Mouse (Mus musculus) left cerebral cortex, postnatal 4 days (tissue): ENCODE data around the gene Ube2o. TPM values are rescaled to one million over a fixed set of nuclear protein-coding genes. Genes with fewer than 3 reads are reported as not detected.
"Not testable (repeated sequence)": the region's sequence is repeated elsewhere in the genome, so short reads cannot be mapped to it uniquely, and the experiment has no call there.

Source experiments
- DNase-seq: peaks from one replicate; pipeline ENCODE4 v3.0.0-alpha.2; 2022
- intact Hi-C: fragments of 180-260 bp; cut with DNase I; formaldehyde crosslinking; loops from one replicate; pipeline ENCODE4 v1.15.1; 2025
- total RNA-seq, 2 experiments: library from RNA; stranded (reverse); gene quantifications; 2 replicates each; pipeline ENCODE4 v1.2.3; 2021

The Ube2o gene
- total RNA-seq, 2 experiments from 2014 or later: 115 to 128 TPM

GRCm38 (mm10) chr11:116493191-116493590 is 88.1 kb downstream of the Ube2o start:
- intact Hi-C loops: no loop called here
- no peak for DNase-seq

DNA sequence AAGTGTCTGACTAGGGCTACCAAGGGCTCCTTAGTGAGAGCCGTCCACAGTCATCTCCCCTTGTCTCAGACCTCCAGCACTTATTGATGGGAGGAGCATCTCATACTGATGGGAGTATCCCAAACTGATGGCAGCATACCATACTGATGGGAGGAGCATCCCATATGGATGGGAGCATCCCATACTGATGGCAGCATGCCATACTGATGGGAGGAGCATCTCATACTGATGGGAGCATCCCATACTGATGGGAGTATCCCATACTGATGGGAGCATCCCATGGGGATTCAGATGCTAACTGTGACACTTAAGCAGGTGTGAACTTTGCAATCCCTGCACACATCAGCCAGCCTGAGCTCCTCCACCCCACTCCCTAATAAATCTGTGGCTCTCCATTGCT is 88.7 kb downstream of the Ube2o start:
- intact Hi-C loops, DNase-seq: not testable (repeated sequence)

DNA sequence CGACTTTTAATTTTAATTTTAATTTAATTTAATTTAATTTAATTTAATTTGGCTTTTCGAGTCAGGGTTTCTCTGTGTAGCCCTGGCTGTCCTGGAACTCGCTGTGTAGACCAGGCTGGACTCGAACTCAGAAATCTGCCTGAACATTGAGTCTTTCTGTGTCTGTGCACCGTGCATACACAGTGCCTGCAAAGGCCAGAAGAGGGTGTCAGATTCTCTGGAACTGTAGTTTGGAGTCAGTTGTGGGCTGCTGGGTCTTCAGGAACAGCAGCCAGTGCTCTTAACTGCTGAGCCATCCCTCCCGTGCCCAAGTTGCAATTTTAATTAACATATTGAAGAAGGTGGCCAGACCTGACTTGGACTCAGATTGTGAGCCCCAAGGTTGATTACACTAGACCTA is 89.9 kb downstream of the Ube2o start:
- intact Hi-C loops: no loop called here
- DNase-seq: no peak

DNA sequence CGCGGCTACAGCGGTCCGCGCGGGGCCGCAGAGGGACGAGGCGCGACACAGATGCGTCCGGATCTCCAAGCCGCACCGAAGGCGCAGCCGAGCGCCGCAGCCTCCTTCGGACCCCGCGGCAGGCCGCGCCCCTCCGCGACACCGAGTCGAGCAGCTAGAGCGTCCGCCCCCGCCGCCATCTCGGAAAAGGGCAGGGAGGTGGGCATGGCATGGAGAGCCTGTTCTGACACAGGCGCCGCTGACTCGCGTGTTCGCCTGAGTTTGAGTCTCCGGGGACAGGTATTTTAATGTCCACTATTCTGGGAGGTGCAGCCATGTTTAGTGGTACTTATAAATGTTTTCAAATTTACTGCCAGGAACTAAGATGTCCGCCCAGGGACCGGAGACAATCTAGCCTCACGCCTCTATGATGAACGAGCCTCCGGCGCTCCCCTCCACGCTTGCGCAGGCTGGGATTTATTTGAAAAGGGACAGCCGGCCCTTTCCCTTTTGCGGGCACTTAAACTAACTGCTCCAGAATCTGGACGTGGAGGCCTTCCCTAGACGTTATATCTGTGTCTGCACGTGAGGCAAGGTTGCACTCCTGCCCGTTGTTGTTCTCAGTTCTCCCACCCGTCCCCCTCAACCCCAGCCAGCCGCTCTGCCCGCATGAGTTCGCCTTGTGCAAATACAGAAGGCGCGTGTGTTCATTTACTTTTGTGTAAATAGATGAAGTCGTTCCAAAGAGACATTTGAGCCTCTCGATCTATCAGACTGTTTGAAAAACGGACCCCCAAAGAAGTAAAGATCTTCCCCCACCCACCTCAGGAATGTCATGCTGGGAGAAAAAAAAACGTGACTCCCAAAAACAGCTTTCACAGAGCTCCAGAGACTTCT is 90.8 kb downstream of the Ube2o start:
- intact Hi-C loops: no loop called here
- DNase-seq: peak; percentile 90

DNA sequence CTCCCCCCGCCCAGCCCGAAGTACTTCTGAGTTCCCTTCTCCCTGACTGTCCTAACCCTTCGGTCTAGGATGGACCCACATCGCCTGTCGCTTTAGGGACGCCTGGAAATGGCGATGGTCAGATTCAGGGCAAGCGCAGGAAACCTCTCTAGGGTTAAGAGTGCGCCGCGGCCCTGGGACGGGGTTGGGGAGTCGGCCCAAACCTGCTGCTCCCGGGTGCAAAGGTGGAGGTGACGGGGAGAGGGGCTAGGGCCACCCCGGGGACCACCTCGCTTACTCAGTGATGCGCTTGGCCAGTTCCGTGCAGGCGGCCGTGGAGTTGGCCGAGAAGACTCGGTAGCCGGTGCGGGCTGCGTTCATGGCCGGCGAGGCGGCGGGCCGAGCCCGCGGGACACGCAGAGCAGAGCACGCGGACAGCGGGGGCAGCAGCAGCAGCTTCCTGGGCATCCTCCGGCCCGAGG is 91.4 kb downstream of the Ube2o start:
- intact Hi-C loops: no loop called here

GRCm38 (mm10) chr11:116488693-116489375 is 92.4 kb downstream of the Ube2o start:
- intact Hi-C loops: no loop called here
- no peak for DNase-seq

More for the DNA sequence above, 91.4 kb downstream of the Ube2o start:
- no peak for DNase-seq

GRCm38 (mm10) chr11:116488207-116488606 is 93.0 kb downstream of the Ube2o start:
- no peak for DNase-seq
- intact Hi-C loops: no loop called here

Other genes starting within 250 kb of the Ube2o start
- 1 to 10 TPM; 6.6 to 9.3 TPM for gene Foxj1, start 246.0 kb downstream of the Ube2o start, total RNA-seq
- gene Rnf157, start 168.4 kb downstream of the Ube2o start, total RNA-seq: 100 to 1,000 TPM; 187 to 192 TPM
- 10 to 100 TPM; 43.3 to 45.8 TPM for gene Ubald2, start 147.4 kb downstream of the Ube2o start, total RNA-seq
- under 1 TPM in 1 of 2 experiments, not detected in 1; 0.08 TPM for gene Qrich2, start 115.2 kb downstream of the Ube2o start, total RNA-seq
- gene Prpsap1, start 87.2 kb downstream of the Ube2o start, total RNA-seq: 100 to 1,000 TPM; 107 TPM
- 1 to 10 TPM; 4.8 to 6.7 TPM for gene Sphk1, start 50.5 kb downstream of the Ube2o start, total RNA-seq
- under 1 TPM; 0.52 to 0.96 TPM for gene Aanat, start 5.0 kb upstream of the Ube2o start, total RNA-seq
- 1 to 10 TPM in 1 of 2 experiments, under 1 TPM in 1; 0.90 to 1.5 TPM for gene Rhbdf2, start 45.6 kb upstream of the Ube2o start, total RNA-seq
- 1 to 10 TPM in 1 of 2 experiments, under 1 TPM in 1; 0.98 to 2.2 TPM for gene Prcd, start 72.1 kb upstream of the Ube2o start, total RNA-seq
- 10 to 100 TPM; 17.1 to 20.6 TPM for gene Cygb, start 72.9 kb upstream of the Ube2o start, total RNA-seq
- gene St6galnac1, start 194.1 kb upstream of the Ube2o start, total RNA-seq: not detected
- 10 to 100 TPM; 17.5 to 17.9 TPM for gene Mxra7, start 246.6 kb upstream of the Ube2o start, total RNA-seq